Mouse (Mus musculus) limb, embryonic 15.5 days (tissue): ENCODE results near the gene Lmntd1. TPM values are rescaled to one million over a fixed set of nuclear protein-coding genes. Genes with fewer than 3 reads are reported as not detected.
A peak's percentile ranks its signal among the peaks of the same experiment; 100 is the strongest.

Source experiments
- ATAC-seq: fragments of 200-750 bp; cut with Nextera tagmentation; 2 replicates; pipeline ENCODE4 v1.8.0; 2017; ENCODE audit warnings: low read depth, moderate TSS enrichment; ENCODE audit not compliant: insufficient number of reproducible peaks, low FRiP score, low TSS enrichment
- H3K27ac ChIP-seq: fragments of 300-500 bp; sonication (generic); 2 replicates; pipeline ENCODE4 v1.5.1; 2015; ENCODE audit warnings: moderate library complexity, mild to moderate bottlenecking, inconsistent platforms
- H3K27me3 ChIP-seq: fragments of 300-500 bp; sonication (generic); 2 replicates; pipeline ENCODE4 v1.6.1; 2015; ENCODE audit warnings: inconsistent platforms
- H3K36me3 ChIP-seq: fragments of 300-500 bp; sonication (generic); 2 replicates; pipeline ENCODE4 v1.6.1; 2015; ENCODE audit warnings: inconsistent platforms
- H3K4me1 ChIP-seq: fragments of 300-500 bp; sonication (generic); 2 replicates; pipeline ENCODE4 v1.6.1; 2015; ENCODE audit warnings: inconsistent platforms
- H3K4me2 ChIP-seq: fragments of 300-500 bp; sonication (generic); 2 replicates; pipeline ENCODE4 v1.6.1; 2015; ENCODE audit warnings: mild to moderate bottlenecking, inconsistent platforms
- H3K4me3 ChIP-seq: fragments of 300-500 bp; sonication (generic); 2 replicates; pipeline ENCODE4 v1.5.1; 2015; ENCODE audit warnings: mild to moderate bottlenecking, inconsistent platforms
- H3K9ac ChIP-seq: fragments of 300-500 bp; sonication (generic); 2 replicates; pipeline ENCODE4 v1.6.1; 2015; ENCODE audit warnings: inconsistent platforms
- H3K9me3 ChIP-seq: fragments of 300-500 bp; sonication (generic); 2 replicates; pipeline ENCODE4 v1.6.1; 2016; ENCODE audit warnings: inconsistent platforms
- WGBS: fragments of 180-500 bp; shearing (Covaris S2); methylation state at CpG from one replicate; pipeline ENCODE4 v1.1.7; 2015; 5-methylcytosine and 5-hydroxymethylcytosine counted together
- polyA plus RNA-seq: library from polyadenylated mRNA; unstranded; fragments of >200 nt; fragmentation: Nextera tagmentation; extraction: Ambion mirVana; gene quantifications from 2 replicates; pipeline ENCODE4 v1.2.1, GENCODE M21; 2015

Lmntd1 gene
- polyA plus RNA-seq, 1 experiment from 2014 or later, result 0.86 TPM

DNA sequence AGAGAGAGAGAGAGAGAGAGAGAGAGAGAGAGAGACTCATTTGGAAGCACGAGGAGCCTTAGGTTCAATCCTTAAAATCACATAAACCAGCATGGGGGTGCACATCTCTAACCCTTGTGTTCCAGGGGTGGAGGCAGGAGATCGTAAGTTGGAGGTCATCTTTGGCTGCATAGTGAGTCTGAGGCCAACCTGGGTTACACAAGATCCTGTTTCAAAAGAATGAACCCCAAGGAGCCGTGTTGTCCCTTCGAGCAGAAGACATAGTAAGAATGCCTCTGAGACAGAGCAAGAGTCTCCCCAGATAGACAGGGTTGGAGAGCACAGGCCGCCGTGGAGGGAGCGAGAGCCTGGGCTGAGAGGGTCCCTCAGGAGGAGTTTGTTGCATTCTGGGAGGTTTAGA is 291.9 kb downstream of the Lmntd1 start:
- no peaks in the 10 kb centered on the region for H3K36me3 ChIP-seq
- no peak for ATAC-seq
- H3K27me3 ChIP-seq, result no peaks in the 10 kb centered on the region
- H3K4me3 ChIP-seq, result no peak overlapping the region
- H3K9me3 ChIP-seq, result no peaks in the 10 kb centered on the region
- no peak overlapping the region for H3K4me2 ChIP-seq
- no peak overlapping the region for H3K27ac ChIP-seq
- H3K4me1 ChIP-seq, result no peaks in the 10 kb centered on the region
- 87% methylated on average over 7 of the region's 7 CpGs for WGBS
- no peak overlapping the region for H3K9ac ChIP-seq

DNA sequence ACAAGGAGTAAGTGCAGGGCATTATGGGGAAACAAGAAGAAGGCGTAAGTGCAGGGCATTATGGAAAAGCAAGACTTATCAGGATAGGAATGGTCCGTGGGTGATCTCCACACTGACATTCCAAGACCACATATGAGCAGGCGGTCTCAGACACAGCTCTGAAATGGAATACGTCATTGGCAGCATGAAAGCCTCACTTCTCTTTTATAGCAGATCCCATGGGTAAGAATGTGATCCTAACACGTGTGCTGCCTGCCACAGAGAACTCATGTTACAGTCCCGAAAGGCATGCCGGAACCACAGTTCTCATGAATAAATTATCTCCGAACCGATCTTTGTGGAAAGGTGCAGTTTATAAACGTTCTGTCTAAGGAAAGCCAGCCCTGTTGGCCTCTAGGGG is 294.0 kb downstream of the Lmntd1 start:
- ATAC-seq, result no peak
- Histone ChIP-seq H3K4me3 (no peak overlapping the region), H3K4me1 (no peaks in the 10 kb centered on the region), H3K9me3 (no peaks in the 10 kb centered on the region), H3K36me3 (no peaks in the 10 kb centered on the region), H3K9ac (no peak overlapping the region), H3K27ac (no peak overlapping the region), H3K4me2 (0 out of 2 replicates have a peak overlapping the region, but pooled peaks have one; percentile 8), H3K27me3 (no peaks in the 10 kb centered on the region)
- 59% methylated on average over 10 of the region's 10 CpGs for WGBS

Other genes with a start within 250 kb of the Lmntd1 start
- not detected in 2 replicates for gene Tuba3b, start 1.4 kb upstream of the Lmntd1 start, polyA plus RNA-seq
- gene Rassf8, start 132.4 kb upstream of the Lmntd1 start, polyA plus RNA-seq, result 9.9 and 13.6 TPM in 2 replicates